Mouse (Mus musculus) induced T-regulatory cell, adult 2 months (primary cell): Measurements from ENCODE around the gene Gm20814.
"Not testable (repeated sequence)": the region's sequence is repeated elsewhere in the genome, so short reads cannot be mapped to it uniquely, and the experiment has no call there.

Experiments
- DNase-seq: peaks from one replicate; pipeline ENCODE4 v3.0.0-alpha.2; 2012; ENCODE audit warnings: low read depth

The Gm20814 gene

GRCm38 (mm10) chrY:75195556-75195955 is at the start of gene Gm20814:
Gm20814 (plus strand) TSS chrY:75195856.
- not testable (repeated sequence) for DNase-seq
